Mouse (Mus musculus) lung, embryonic 14.5 days (tissue): ENCODE data around the gene Polr3h. TPM values are rescaled to one million over a fixed set of nuclear protein-coding genes. Genes with fewer than 3 reads are reported as not detected.

Experiments
- ATAC-seq: fragments of 200-750 bp; cut with Nextera tagmentation; 2 replicates; pipeline ENCODE4 v1.8.0; 2017; ENCODE audit warnings: mild to moderate bottlenecking, moderate TSS enrichment, moderate library complexity; ENCODE audit not compliant: insufficient read depth
- DNase-seq: peaks from one replicate; pipeline ENCODE4 v3.0.0-alpha.2; 2015
- H3K27ac ChIP-seq: fragments of 300-500 bp; sonication (generic); 2 replicates; pipeline ENCODE4 v1.5.1; 2014; ENCODE audit warnings: low read depth, mild to moderate bottlenecking, moderate library complexity
- H3K27me3 ChIP-seq: fragments of 300-500 bp; sonication (generic); 2 replicates; pipeline ENCODE4 v1.6.1; 2014; ENCODE audit warnings: low read length, control low read depth; ENCODE audit not compliant: insufficient read depth
- H3K36me3 ChIP-seq: fragments of 300-500 bp; sonication (generic); 2 replicates; pipeline ENCODE4 v1.6.1; 2014; ENCODE audit warnings: control low read depth; ENCODE audit not compliant: insufficient read depth
- H3K4me1 ChIP-seq: fragments of 300-500 bp; sonication (generic); 2 replicates; pipeline ENCODE4 v1.6.1; 2014; ENCODE audit warnings: antibody characterized with exemption, control low read depth; ENCODE audit not compliant: insufficient read depth
- H3K4me2 ChIP-seq: fragments of 300-500 bp; sonication (generic); 2 replicates; pipeline ENCODE4 v1.6.1; 2014; ENCODE audit warnings: mild to moderate bottlenecking
- H3K4me3 ChIP-seq: fragments of 300-500 bp; sonication (generic); 2 replicates; pipeline ENCODE4 v1.5.1; 2014; ENCODE audit warnings: low read depth, low read length
- H3K9ac ChIP-seq: fragments of 300-500 bp; sonication (generic); 2 replicates; pipeline ENCODE4 v1.6.1; 2014
- H3K9me3 ChIP-seq: fragments of 300-500 bp; sonication (generic); 2 replicates; pipeline ENCODE4 v1.6.1; 2016; ENCODE audit warnings: low read depth, low read length, control low read depth
- CTCF ChIP-seq: IDR thresholded peaks from 2 replicates; pipeline ENCODE4 v1.5.1; 2016; ENCODE audit warnings: antibody characterized with exemption, low read depth
- WGBS: fragments of 180-500 bp; shearing (Covaris S2); extraction: QIAGEN DNeasy Blood & Tissue Kit; methylation state at CpG from one replicate; pipeline ENCODE4 v1.1.7; 2014; 5-methylcytosine and 5-hydroxymethylcytosine counted together
- polyA plus RNA-seq: library from polyadenylated mRNA; unstranded; fragments of >200 nt; fragmentation: Nextera tagmentation; extraction: Ambion mirVana; gene quantifications from 2 replicates; pipeline ENCODE4 v1.2.1, GENCODE M21; 2014

Gene Polr3h
- polyA plus RNA-seq, 1 experiment from 2014 or later: 74.4 TPM

DNA sequence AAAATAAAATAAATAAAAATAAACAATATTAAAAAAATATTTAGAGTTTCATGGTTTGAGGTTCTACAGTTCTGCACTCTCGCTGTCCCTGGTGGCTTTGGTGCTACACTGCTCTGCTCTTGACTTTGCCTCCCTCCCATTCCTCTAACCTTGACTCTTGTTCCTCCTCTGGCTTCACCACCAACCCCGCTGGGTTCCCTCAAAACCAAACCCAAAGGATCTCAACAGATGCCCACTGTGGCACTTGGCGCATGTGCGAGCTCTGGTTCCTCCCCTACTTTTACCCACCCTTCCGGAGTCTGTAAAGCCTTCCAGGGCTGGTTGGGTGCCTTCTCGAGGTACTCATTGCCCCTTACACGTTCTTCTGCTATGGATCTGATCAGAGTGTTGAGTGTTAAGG, 83.8 kb downstream of the Polr3h start:
- ATAC-seq (no peak), DNase-seq (no peak)
- Histone ChIP-seq H3K27me3 (no peaks in the 10 kb centered on the region), H3K27ac (no peak overlapping the region), H3K4me2 (no peak overlapping the region), H3K4me1 (no peaks in the 10 kb centered on the region), H3K9me3 (no peaks in the 10 kb centered on the region), H3K4me3 (no peak overlapping the region), H3K9ac (no peak overlapping the region), H3K36me3 (peaks cover 6% of the 10 kb centered on the region; the same call in 1 of the 2 replicates)
- WGBS: 81% methylated on average over 7 of the region's 7 CpGs
- no peak for TF ChIP-seq CTCF

DNA sequence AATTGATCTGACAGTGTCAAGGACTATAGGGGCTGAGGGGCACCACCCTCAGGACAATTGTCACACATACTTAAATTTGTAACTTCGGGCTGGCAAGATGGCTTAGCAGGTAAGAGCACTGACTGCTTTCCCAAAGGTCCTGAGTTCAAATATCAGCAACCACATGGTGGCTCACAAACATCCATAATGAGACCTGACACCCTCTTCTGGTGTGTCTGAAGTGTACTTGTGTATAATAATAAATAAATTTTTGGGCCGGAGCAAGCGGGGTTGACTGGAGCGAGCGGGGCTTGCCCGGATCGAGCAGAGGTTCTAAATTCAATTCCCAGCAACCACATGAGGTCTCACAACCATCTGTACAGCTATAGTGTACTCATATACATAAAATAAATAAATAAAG, 85.7 kb downstream of the Polr3h start:
- H3K4me3 ChIP-seq: no peak overlapping the region
- H3K36me3 ChIP-seq: no peaks in the 10 kb centered on the region
- no peaks in the 10 kb centered on the region for H3K27me3 ChIP-seq
- H3K9ac ChIP-seq: no peak overlapping the region
- ATAC-seq (no peak), DNase-seq (no peak)
- no peaks in the 10 kb centered on the region for H3K9me3 ChIP-seq
- no peak for TF ChIP-seq CTCF
- H3K4me1 ChIP-seq: no peaks in the 10 kb centered on the region
- WGBS: 81% methylated on average over 7 of the region's 7 CpGs
- H3K27ac ChIP-seq: no peak overlapping the region
- H3K4me2 ChIP-seq: no peak overlapping the region

DNA sequence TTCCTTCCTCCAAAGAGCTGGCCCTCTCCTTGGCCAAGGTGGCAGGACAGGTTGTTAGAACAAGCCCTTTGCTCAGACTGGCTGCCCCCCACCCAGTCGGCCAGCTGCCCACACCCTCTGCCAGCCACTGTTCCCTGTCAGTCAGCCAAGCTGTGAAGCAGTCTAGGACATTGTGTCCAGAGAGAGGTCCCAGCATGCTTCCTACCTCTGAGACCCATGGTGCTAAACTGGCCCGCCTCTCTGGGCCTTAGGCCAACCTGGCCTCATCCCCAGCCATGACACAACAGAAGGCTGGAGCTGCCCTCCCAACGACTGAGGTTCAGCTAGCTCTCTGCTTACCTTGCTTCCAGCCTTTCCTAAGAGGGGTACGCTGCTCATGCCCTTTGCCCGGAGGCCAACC, 86.4 kb downstream of the Polr3h start:
- H3K4me2 ChIP-seq: no peak overlapping the region
- no peak overlapping the region for H3K27ac ChIP-seq
- WGBS: 55% methylated on average over 5 of the region's 5 CpGs
- H3K36me3 ChIP-seq: no peaks in the 10 kb centered on the region
- no peak overlapping the region for H3K4me3 ChIP-seq
- H3K9me3 ChIP-seq: no peaks in the 10 kb centered on the region
- no peaks in the 10 kb centered on the region for H3K4me1 ChIP-seq
- peak; percentile 78 for DNase-seq
- H3K9ac ChIP-seq: no peak overlapping the region
- ATAC-seq: peak; percentile 60; the same call in 1 of the 2 replicates
- H3K27me3 ChIP-seq: no peaks in the 10 kb centered on the region
- no peak for TF ChIP-seq CTCF

DNA sequence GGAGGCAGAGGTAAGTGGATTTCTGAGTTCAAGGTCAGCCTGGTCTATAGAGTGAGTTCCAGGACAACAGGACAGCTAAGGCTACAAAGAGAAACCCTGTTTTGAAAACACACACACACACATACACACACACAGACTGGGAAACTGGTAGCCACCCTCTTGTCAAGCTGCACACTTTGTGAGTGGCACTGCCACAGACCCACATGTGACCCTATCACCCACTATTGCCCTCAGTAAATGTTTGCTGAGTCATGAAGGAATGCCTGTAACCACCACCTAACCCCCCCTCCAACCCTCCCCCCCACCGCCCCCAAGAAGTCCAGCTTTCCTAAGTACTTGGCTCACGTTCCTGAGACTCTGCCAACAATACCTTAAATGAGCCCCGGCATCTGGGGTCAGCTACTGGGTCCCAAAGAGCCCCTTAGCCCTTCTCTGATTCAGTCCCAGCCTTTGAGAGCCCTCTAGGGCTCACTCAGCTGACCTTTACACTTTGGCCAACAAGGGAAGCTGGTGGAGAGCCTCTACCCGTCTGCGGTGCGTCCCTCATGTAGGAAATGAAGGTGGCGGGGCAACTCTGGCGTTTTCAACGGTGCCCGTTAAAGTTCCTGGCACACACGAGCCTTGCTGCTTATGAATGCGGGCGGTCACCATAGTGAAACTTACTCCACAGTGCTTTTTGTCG, 87.3 kb downstream of the Polr3h start:
- Histone ChIP-seq H3K4me2 (no peak overlapping the region), H3K27ac (no peak overlapping the region), H3K4me1 (no peaks in the 10 kb centered on the region), H3K9me3 (no peaks in the 10 kb centered on the region), H3K27me3 (no peaks in the 10 kb centered on the region), H3K36me3 (no peaks in the 10 kb centered on the region), H3K9ac (no peak overlapping the region), H3K4me3 (no peak overlapping the region)
- no peak for TF ChIP-seq CTCF
- DNase-seq (peak; percentile 24), ATAC-seq (no peak)
- WGBS: 50% methylated on average over 14 of the region's 14 CpGs

Other genes starting within 250 kb of the Polr3h start
- 4.6 and 4.7 TPM in 2 replicates for gene Chadl, start 229.0 kb downstream of the Polr3h start, polyA plus RNA-seq
- gene Zc3h7b, start 181.2 kb downstream of the Polr3h start, polyA plus RNA-seq: 45.6 and 46.1 TPM in 2 replicates
- gene Rangap1, start 180.7 kb downstream of the Polr3h start, polyA plus RNA-seq: 101 and 107 TPM in 2 replicates
- gene Tef, start 123.8 kb downstream of the Polr3h start, polyA plus RNA-seq: 23.5 and 23.8 TPM in 2 replicates
- 23.3 and 24.2 TPM in 2 replicates for gene Tob2, start 67.4 kb downstream of the Polr3h start, polyA plus RNA-seq
- gene Phf5a, start 54.3 kb downstream of the Polr3h start, polyA plus RNA-seq: 211 and 220 TPM in 2 replicates
- gene Aco2, start 53.9 kb downstream of the Polr3h start, polyA plus RNA-seq: 149 and 152 TPM in 2 replicates
- 10.1 and 11.8 TPM in 2 replicates for gene Csdc2, start 10.5 kb upstream of the Polr3h start, polyA plus RNA-seq
- gene Pmm1, start 34.7 kb upstream of the Polr3h start, polyA plus RNA-seq: 39.0 and 39.6 TPM in 2 replicates
- not detected in 2 replicates for gene 1700029P11Rik, start 54.3 kb upstream of the Polr3h start, polyA plus RNA-seq
- gene Xrcc6, start 61.6 kb upstream of the Polr3h start, polyA plus RNA-seq: 92.5 and 93.1 TPM in 2 replicates
- 23.0 and 26.8 TPM in 2 replicates for gene Desi1, start 107.6 kb upstream of the Polr3h start, polyA plus RNA-seq
- 334 and 340 TPM in 2 replicates for gene Snu13, start 121.4 kb upstream of the Polr3h start, polyA plus RNA-seq
- not detected in 2 replicates for gene 4930407I10Rik, start 132.9 kb upstream of the Polr3h start, polyA plus RNA-seq
- gene Mei1, start 143.8 kb upstream of the Polr3h start, polyA plus RNA-seq: not detected in 2 replicates
- 20.5 and 22.1 TPM in 2 replicates for gene Ccdc134, start 201.7 kb upstream of the Polr3h start, polyA plus RNA-seq
- gene Srebf2, start 220.9 kb upstream of the Polr3h start, polyA plus RNA-seq: 107 and 114 TPM in 2 replicates